Mouse (Mus musculus): Measurements from ENCODE around the gene Pde9a.

DNA sequence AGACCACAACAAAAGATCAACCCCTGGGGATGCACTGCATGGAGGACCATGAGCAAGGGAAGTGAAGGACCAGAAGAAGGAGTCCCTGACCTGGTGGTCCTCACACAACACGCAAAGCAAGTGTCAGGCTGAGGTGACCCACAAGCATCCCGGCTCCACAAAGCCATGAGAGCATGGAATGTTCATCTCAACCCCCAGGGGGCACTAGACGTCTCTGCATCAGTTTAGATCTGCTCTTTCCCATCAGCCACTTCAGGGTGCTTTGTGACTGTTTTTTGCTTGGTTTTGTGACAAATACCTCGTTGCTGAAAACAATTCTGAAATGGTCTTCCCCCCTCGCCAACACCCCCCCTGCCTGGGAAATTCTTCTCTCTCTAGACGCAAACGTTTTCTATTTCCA lies 8.0 kb upstream of the Pde9a start:
- peak; percentile 44; the same call in 1 of the 2 replicates for TF ChIP-seq CTCF (IDR thresholded peaks at IDR 0.05; ENCODE audit: borderline replicate concordance, insufficient read depth, low read length)
- no peak for TF ChIP-seq POLR2A (IDR thresholded peaks at IDR 0.05; ENCODE audit: low read depth, low read length)
